Mouse (Mus musculus) cerebellum, adult 2 months (tissue): ENCODE results near the gene Pdgfra.

Experiments
- CTCF ChIP-seq: fragments of 200-500 bp; IDR thresholded peaks from 2 replicates; pipeline ENCODE4 v1.5.1; 2011; ENCODE audit warnings: low read depth, mild to moderate bottlenecking, control low read depth, low read length, moderate library complexity, borderline replicate concordance; ENCODE audit not compliant: insufficient read depth
- POLR2A ChIP-seq: fragments of 200-500 bp; IDR thresholded peaks from 2 replicates; pipeline ENCODE4 v1.6.1; 2011; ENCODE audit warnings: low read length, control low read depth, borderline replicate concordance; ENCODE audit not compliant: insufficient read depth

GRCm38 (mm10) chr5:75163289-75163951, 11.3 kb downstream of the Pdgfra start:
- TF ChIP-seq CTCF (no peak), POLR2A (no peak)
